Mouse (Mus musculus) myocyte (in vitro differentiated cells): ENCODE measurements at regions not wholly inside any gene's neighbourhood (a gene's known extent, or its start where the extent isn't known, plus 50 kb on each side); places are given as distances from the start of the nearest gene placed in this dataset.

ENCODE experiments used
- CEBPB ChIP-seq: IDR thresholded peaks from 2 replicates; pipeline ENCODE4 v1.6.1; 2011; ENCODE audit warnings: mild to moderate bottlenecking, moderate library complexity; ENCODE audit not compliant: poor library complexity, insufficient read depth, severe bottlenecking
- E2F4 ChIP-seq: IDR thresholded peaks from one replicate; pipeline ENCODE4 v1.6.1; 2011; ENCODE audit warnings: mild to moderate bottlenecking, control low read depth, moderate library complexity; ENCODE audit not compliant: insufficient read depth
- MAX ChIP-seq: IDR thresholded peaks from one replicate; pipeline ENCODE4 v1.6.1; 2011; ENCODE audit warnings: low read depth, mild to moderate bottlenecking, control low read depth
- MYOD1 ChIP-seq, 3 experiments: IDR thresholded peaks; one replicate each; pipeline ENCODE4 v1.6.1; 2011; ENCODE audit warnings: control low read depth in 2 of 3, low read depth in 2 of 3, mild to moderate bottlenecking in 2 of 3, moderate library complexity in 1 of 3; ENCODE audit not compliant: insufficient read length in 2 of 3, control insufficient read depth in 1 of 3
- MYOG ChIP-seq, 3 experiments: IDR thresholded peaks; one replicate each; pipeline ENCODE4 v1.6.1; 2011; ENCODE audit warnings: control low read depth in 2 of 3, low read depth in 2 of 3, mild to moderate bottlenecking in 2 of 3; ENCODE audit not compliant: insufficient read length in 2 of 3, control insufficient read depth in 1 of 3, insufficient read depth in 1 of 3
- POLR2A ChIP-seq: IDR thresholded peaks from one replicate; pipeline ENCODE4 v1.6.1; 2011; ENCODE audit warnings: low read depth, mild to moderate bottlenecking, control low read depth, moderate library complexity; ENCODE audit not compliant: insufficient read length
- POLR2AphosphoS2 ChIP-seq: IDR thresholded peaks from one replicate; pipeline ENCODE4 v1.6.1; 2011; ENCODE audit warnings: low read depth, control low read depth; ENCODE audit not compliant: insufficient read length
- REST ChIP-seq: IDR thresholded peaks from one replicate; pipeline ENCODE4 v1.6.1; 2011; ENCODE audit warnings: mild to moderate bottlenecking, control low read depth, moderate library complexity; ENCODE audit not compliant: insufficient read depth, insufficient read length
- TCF12 ChIP-seq: IDR thresholded peaks from one replicate; pipeline ENCODE4 v1.6.1; 2011; ENCODE audit warnings: mild to moderate bottlenecking, control low read depth; ENCODE audit not compliant: poor library complexity, insufficient read depth, severe bottlenecking
- TCF3 ChIP-seq: IDR thresholded peaks from one replicate; pipeline ENCODE4 v1.6.1; 2011; ENCODE audit warnings: low read depth, control low read depth; ENCODE audit not compliant: insufficient read length
- USF1 ChIP-seq: IDR thresholded peaks from one replicate; pipeline ENCODE4 v1.6.1; 2011; ENCODE audit warnings: low read depth, mild to moderate bottlenecking, control low read depth, moderate library complexity

DNA sequence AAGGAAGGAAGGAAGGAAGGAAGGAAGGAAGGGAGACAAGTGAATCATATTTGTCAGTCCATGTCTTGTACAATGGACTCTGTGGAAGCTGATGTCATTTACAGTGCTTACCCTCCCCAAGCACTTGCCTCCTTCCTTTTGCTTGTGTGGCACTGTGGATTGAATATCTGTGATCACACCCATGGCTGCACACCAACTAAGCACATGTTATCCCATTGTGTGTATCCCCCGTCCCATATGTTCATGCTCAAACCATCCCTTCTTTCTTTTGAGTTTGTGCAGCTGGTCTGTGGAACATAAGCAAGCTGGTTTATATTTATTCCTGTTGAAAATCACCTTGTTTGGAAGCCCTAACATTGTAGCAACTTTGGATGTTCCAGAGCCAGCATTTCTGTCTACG, 397.7 kb downstream of the Ttll7 start:
- TF ChIP-seq MYOG (IDR thresholded peaks at IDR 0.05; ENCODE audit: control insufficient read depth in 1 of 3, insufficient read depth in 1 of 3, insufficient read length in 2 of 3, low read depth in 2 of 3) (no peak), USF1 (no peak), POLR2A (no peak), TCF12 (no peak), TCF3 (no peak), MYOD1 (IDR thresholded peaks at IDR 0.05; ENCODE audit: control insufficient read depth in 1 of 3, insufficient read length in 2 of 3, low read depth in 2 of 3) (no peak), CEBPB (no peak), POLR2AphosphoS2 (no peak), MAX (no peak), REST (no peak), E2F4 (no peak)
